Mouse (Mus musculus): ENCODE data around the gene Gm5861. TPM values are rescaled to one million over a fixed set of nuclear protein-coding genes. Genes with fewer than 3 reads are reported as not detected.
"Not testable (repeated sequence)": the region's sequence is repeated elsewhere in the genome, so short reads cannot be mapped to it uniquely, and the experiment has no call there.

The Gm5861 gene
- not detected in 2 replicates for polyA plus RNA-seq (2016; fragmentation: Nextera tagmentation; extraction: Ambion mirVana)

- DNase-seq (ENCODE audit: low spot score); H3K4me3 ChIP-seq; H3K27ac ChIP-seq; H3K4me1 ChIP-seq; H3K9me3 ChIP-seq; H3K36me3 ChIP-seq; H3K27me3 ChIP-seq (ENCODE audit: insufficient read depth, poor library complexity, severe bottlenecking): not testable (repeated sequence)
- 52% methylated on average over 3 of the region's 3 CpGs for WGBS
Observed at GRCm38 (mm10) chr5:11182772-11183171, at the start of gene Gm5861. Gene Gm5861 (plus strand): TSS chr5:11183072.

GRCm38 (mm10) chr5:11138031-11138430, 44.8 kb upstream of the Gm5861 start:
- H3K9me3 ChIP-seq; H3K27ac ChIP-seq; H3K27me3 ChIP-seq (ENCODE audit: insufficient read depth, poor library complexity, severe bottlenecking); H3K36me3 ChIP-seq; H3K4me3 ChIP-seq; H3K4me1 ChIP-seq; DNase-seq (ENCODE audit: low spot score): not testable (repeated sequence)
- 92% methylated on average over 12 of the region's 12 CpGs for WGBS

Other genes starting within 250 kb of the Gm5861 start
- not detected in 2 replicates for gene Gm8871, start 235.3 kb upstream of the Gm5861 start, polyA plus RNA-seq (2016; fragmentation: Nextera tagmentation; extraction: Ambion mirVana)
- not detected in 2 replicates for gene Gm8857, start 235.3 kb upstream of the Gm5861 start, polyA plus RNA-seq (2016; fragmentation: Nextera tagmentation; extraction: Ambion mirVana)
- gene Gm8879, start 55.4 kb upstream of the Gm5861 start, polyA plus RNA-seq (2016; fragmentation: Nextera tagmentation; extraction: Ambion mirVana), result not detected in 2 replicates
- not detected in 2 replicates for gene Gm8890, start 73.0 kb downstream of the Gm5861 start, polyA plus RNA-seq (2016; fragmentation: Nextera tagmentation; extraction: Ambion mirVana)
- gene Speer1, start 158.4 kb downstream of the Gm5861 start, polyA plus RNA-seq (2016; fragmentation: Nextera tagmentation; extraction: Ambion mirVana), result not detected in 2 replicates
- gene Gm8897, start 233.3 kb downstream of the Gm5861 start, polyA plus RNA-seq (2016; fragmentation: Nextera tagmentation; extraction: Ambion mirVana), result not detected in 2 replicates

All from heart, embryonic 10.5 days (tissue).